In the genomic region with DNA sequence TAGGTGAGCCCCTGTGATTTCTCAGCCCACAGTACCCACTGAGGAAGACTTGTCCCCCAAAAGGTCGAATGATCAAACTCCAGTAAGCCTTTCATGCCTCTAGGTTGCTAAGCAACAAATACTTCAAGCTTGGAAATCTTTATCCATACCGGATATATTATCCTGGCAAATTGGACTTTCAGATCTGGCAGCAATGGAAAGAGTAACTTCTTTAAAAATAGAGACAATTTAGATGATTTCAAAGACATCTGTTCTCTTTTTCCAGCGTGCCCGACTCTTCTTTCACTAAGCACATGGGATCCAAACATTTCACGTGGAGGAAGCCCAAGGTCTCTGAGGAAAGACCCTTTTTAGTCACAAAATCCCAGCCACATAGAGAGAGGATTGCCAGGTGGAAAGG, we compare ENCODE assay signal across 25 mouse cellular contexts.
"Had no signal": no experiment of that assay in that cellular context is flagged by ENCODE, and none has a peak within 500 bp of the region (broad histone marks: within the 10 kb centered on the region; RNA-seq: fewer than 3 reads in every experiment).

No protein-coding gene starts in this region.

- H3K4me3 ChIP-seq: heart, adult 2 months; heart, embryonic 13.5 days; heart, embryonic 15.5 days; hindbrain, embryonic 13.5 days; hindbrain, embryonic 15.5 days; kidney, embryonic 15.5 days; limb, embryonic 13.5 days; limb, embryonic 15.5 days; liver, embryonic 12.5 days had no signal

- H3K4me1 ChIP-seq: hindbrain, embryonic 13.5 days; hindbrain, embryonic 15.5 days; limb, embryonic 15.5 days; liver, embryonic 12.5 days had no signal

- DNase-seq: gastrocnemius, postnatal 14 days; gastrocnemius, postnatal 36 days; heart, adult 2 months; heart, postnatal 14 days; heart, postnatal 36 days; kidney, adult 11 months; kidney, adult 2 months; kidney, adult 9 months; kidney, postnatal 14 days; kidney, postnatal 36 days; layer of hippocampus, adult 9-11 months; layer of hippocampus, postnatal 36 days had no signal

- H3K27me3 ChIP-seq: heart, embryonic 13.5 days; heart, embryonic 15.5 days; hindbrain, embryonic 13.5 days; hindbrain, embryonic 15.5 days; limb, embryonic 15.5 days; liver, embryonic 12.5 days had no signal

- H3K9me3 ChIP-seq: heart, embryonic 13.5 days; heart, embryonic 15.5 days; hindbrain, embryonic 13.5 days; hindbrain, embryonic 15.5 days; kidney, embryonic 15.5 days; limb, embryonic 13.5 days; limb, embryonic 15.5 days; liver, embryonic 12.5 days had no signal

- H3K36me3 ChIP-seq: heart, embryonic 13.5 days; heart, embryonic 15.5 days; hindbrain, embryonic 13.5 days; hindbrain, embryonic 15.5 days; kidney, embryonic 15.5 days; limb, embryonic 13.5 days; limb, embryonic 15.5 days; liver, embryonic 12.5 days had no signal

- H3K27ac ChIP-seq: heart, adult 2 months; heart, embryonic 13.5 days; heart, embryonic 15.5 days; hindbrain, embryonic 13.5 days; hindbrain, embryonic 15.5 days; hindbrain, postnatal 0 days; kidney, embryonic 15.5 days; kidney, postnatal 0 days; limb, embryonic 13.5 days; limb, embryonic 15.5 days; liver, embryonic 12.5 days; liver, embryonic 14.5 days had no signal

- H3K9ac ChIP-seq: heart, embryonic 13.5 days; heart, embryonic 15.5 days; hindbrain, embryonic 13.5 days; hindbrain, embryonic 15.5 days; kidney, embryonic 15.5 days; limb, embryonic 13.5 days; limb, embryonic 15.5 days; liver, embryonic 12.5 days; liver, embryonic 14.5 days had no signal

- H3K4me2 ChIP-seq: heart, embryonic 11.5 days; heart, embryonic 13.5 days; heart, embryonic 15.5 days; hindbrain, embryonic 13.5 days; hindbrain, embryonic 15.5 days; kidney, embryonic 15.5 days; limb, embryonic 13.5 days; limb, embryonic 15.5 days; liver, embryonic 12.5 days had no signal

- ATAC-seq: hindbrain, postnatal 0 days; intestine, embryonic 16.5 days; liver, embryonic 12.5 days had no signal
